Mouse (Mus musculus) liver, postnatal 0 days (tissue): ENCODE measurements at regions not wholly inside any gene's neighbourhood (a gene's known extent, or its start where the extent isn't known, plus 50 kb on each side); places are given as distances from the start of the nearest gene placed in this dataset.

Experiments
- CTCF ChIP-seq: sonication (generic); IDR thresholded peaks from 2 replicates; pipeline ENCODE4 v1.5.1; 2016; ENCODE audit warnings: antibody characterized with exemption, low read depth
- EP300 ChIP-seq: IDR thresholded peaks from 2 replicates; pipeline ENCODE4 v1.6.1; 2016; ENCODE audit warnings: antibody characterized with exemption, low read depth, mild to moderate bottlenecking

DNA sequence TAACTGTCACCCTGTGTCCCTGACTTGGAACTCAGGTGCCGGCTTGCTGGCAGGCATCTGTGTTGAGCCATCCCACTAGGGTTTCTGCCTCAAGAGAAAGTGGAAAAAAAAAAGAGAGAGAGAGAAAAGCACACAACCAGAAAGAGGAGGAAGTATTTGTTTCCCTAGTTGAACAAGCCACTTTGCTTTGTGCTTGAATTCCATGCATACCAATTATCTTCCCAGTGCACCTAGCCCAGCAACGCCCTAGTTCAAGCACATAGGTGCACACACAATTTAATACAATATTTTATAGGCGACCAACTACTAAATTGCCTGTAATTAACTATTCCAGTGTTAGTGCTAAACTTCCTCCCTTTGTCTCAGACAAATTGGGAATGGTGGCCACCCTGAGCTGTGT lies 230.3 kb downstream of the Ccdc91 start:
- TF ChIP-seq EP300 (no peak), CTCF (no peak)
